Mouse (Mus musculus): ENCODE data around the gene Uqcc3.
"Not testable (repeated sequence)": the region's sequence is repeated elsewhere in the genome, so short reads cannot be mapped to it uniquely, and the experiment has no call there.

The Uqcc3 gene

DNA sequence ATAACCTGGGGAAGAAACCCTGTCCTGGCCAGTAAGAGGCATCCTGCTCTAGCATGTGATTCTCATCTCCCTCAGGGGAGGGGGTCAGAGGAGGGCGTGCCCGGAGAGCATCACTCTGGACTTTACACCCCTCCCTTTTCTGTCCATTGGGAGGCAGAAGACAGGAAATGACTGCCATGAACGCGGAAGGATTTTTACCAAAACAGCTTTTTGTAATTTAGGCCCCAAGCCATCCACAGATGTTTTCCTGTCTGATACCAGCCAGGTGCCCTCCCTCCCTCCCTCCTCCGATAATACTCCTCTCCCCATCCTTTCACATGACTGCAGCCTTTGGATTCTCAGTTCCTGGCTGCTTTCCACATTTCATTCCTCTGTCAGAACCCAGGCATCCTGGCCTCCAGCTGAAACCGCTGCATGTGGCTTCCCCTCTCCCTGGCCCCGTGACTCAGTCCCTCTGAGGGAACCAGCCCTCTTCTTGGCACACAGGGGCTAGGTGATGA is 30.3 kb downstream of the Uqcc3 start, which contains the start of gene Lrrn4cl:
Gene Lrrn4cl (plus strand): TSS at position 367 of the 500 bp plus-strand sequence.
- DNase-seq (ENCODE audit: low spot score in 2 of 2), result no peak

DNA sequence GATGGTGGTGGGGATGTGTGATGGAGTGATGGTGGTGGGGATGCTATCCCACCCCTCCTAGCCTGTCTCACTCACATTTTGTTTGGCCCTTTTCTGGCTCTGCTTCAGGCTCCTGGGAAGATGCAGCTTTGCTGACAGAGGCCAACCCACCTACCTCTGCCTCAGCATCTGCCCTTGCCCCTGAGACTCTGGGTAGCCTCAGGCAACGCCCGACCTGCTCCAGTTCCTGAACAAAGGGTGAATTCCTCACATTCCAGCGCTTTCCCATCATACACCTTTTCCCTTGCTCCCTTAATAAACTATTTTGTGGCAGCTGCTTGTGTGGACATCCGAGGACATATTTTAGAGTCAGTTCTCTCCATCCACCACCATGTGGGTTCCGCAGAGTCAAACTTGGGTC is 32.4 kb downstream of the Uqcc3 start:
- DNase-seq (ENCODE audit: low spot score in 2 of 2), result no peak

DNA sequence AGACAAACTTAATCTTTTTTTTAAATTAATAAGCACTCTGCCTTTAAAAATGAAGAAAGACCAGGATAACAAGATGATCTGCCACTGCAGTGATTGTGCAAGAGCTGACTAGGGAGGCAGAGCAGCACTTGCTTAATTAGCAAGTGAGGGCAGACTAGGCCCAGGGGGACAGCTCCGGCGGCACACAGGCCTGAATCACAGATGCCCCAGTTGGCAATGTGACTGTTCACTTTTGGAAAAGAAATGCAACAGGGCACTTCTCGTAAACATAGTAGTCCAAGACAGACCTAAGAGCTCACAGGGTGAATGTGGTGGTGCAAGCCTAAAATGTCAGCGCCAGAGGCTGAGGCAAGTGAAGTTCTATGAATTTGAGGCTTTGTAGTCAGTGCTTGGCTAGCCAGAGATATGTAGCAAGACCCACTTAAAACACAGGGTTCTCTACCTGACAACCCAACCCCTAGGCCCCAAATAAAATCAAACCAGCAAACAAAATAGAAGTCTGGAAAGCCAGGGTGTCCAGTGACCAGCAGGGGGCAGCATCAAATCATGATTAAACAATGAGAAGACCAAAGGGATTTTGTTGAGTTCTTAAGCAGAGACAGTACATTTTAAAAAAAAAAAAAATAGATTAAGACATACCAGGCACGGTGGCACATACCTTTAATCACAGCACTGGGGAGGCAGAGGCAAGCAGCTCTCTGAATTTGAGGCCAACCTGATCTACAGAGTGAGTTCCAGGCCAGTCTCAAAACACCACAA is 36.2 kb downstream of the Uqcc3 start:
- peak in 1 of 2 experiments; percentile 82 for DNase-seq (ENCODE audit: low spot score in 2 of 2)

DNA sequence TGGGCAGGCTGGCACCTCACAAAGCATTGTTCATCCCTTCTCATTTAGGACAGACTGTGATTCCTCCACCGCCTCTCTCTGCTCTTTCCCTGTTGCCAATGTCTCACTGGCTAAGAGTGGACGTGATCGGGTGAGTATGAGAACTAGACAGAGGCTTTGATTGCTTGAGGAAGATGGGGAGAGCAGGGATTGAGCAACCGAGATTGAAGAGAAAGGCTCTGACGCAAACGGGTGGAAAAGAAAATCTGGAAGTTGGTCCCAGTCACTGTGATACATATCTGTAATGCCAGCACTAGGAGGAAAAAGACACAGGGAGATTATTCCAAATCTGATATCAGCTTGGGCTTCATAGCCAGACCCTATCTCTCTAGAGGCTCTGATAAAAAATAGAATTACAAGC is 37.8 kb downstream of the Uqcc3 start:
- DNase-seq (ENCODE audit: low spot score in 2 of 2), result no peak

DNA sequence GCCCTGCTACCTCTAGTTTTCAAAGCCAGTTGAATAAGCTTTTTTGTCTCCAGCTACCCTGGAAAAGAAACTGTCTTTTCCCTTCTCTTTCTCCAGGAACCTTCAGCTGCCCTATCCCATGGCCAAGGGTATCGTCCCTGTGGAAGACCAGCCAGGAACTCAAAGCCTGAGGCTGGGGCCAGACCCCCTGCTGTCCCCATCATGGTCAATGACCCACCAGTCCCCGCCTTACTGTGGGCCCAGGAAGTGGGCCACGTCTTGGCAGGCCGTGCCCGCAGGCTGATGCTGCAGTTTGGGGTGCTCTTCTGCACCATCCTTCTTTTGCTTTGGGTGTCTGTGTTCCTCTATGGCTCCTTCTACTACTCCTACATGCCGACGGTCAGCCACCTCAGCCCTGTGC is 39.7 kb downstream of the Uqcc3 start:
- no peak for DNase-seq (ENCODE audit: low spot score in 2 of 2)

GRCm38 (mm10) chr19:8839908-8840791 is 40.6 kb downstream of the Uqcc3 start:
- DNase-seq (ENCODE audit: low spot score in 2 of 2), result peak in 1 of 2 experiments; percentile 76

- DNase-seq (ENCODE audit: low spot score in 2 of 2), result peak; percentile 85 to 93
These were observed 41.4 kb downstream of the Uqcc3 start, which contains the start of gene Gng3 for GRCm38 (mm10) chr19:8839103-8839907. Gng3 (minus strand) TSS chr19:8839194.

- DNase-seq (ENCODE audit: low spot score in 2 of 2), result peak in 1 of 2 experiments; percentile 48
These were observed 42.5 kb downstream of the Uqcc3 start for GRCm38 (mm10) chr19:8838041-8838730.

DNA sequence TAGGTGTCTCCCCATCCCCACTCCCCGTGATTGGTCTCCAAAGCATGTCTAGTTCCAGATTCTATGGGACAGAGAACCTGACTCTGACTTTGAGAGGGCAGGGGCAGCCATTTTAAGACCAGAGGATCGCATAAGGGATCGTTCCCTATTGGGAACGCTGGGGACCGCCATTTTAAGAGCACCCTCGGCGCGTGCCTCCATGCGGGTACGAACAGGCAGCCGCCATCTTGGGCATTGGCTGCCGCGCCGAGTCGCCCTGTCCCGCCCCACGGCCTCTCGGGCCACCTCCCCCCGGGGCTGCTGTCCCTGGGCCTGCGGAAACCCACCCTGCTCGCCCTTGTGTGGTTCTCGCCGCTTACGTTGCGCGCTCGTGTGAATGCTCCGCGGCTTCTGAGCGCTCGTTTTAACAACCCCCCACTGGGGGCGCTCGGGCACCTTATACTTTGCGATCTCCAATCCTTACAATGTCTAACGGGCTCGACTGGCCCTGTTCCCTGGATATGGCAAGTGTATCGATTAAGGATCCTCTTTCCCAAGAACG is 43.4 kb downstream of the Uqcc3 start, which contains the start of gene Bscl2:
Gene Bscl2 (plus strand): TSS at position 217 of the 541 bp plus-strand sequence.
- peak; percentile 81 to 90 for DNase-seq (ENCODE audit: low spot score in 2 of 2)

GRCm38 (mm10) chr19:8836327-8836726 is 44.4 kb downstream of the Uqcc3 start:
- not testable (repeated sequence) for DNase-seq (ENCODE audit: low spot score in 2 of 2)

- no peak for DNase-seq (ENCODE audit: low spot score in 2 of 2)
These were observed 47.8 kb downstream of the Uqcc3 start for GRCm38 (mm10) chr19:8832971-8833370.

DNA sequence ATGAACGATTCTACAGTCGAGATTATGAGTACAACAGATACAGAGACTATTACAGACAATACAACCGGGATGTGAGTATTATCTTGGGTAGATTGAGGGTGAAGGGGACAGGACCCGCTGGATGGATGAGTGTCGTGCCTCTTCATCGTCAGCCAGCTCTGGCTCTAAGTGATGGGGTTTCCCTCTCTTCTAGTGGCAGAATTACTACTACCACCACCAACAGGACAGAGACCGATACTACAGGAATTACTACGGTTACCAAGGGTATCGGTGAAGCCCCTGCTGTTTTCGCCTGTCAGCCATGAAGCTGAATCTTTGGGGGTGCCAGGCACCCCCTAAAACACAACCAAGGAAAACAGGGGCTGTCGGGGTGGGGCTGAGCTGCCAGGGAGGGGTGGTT is 49.5 kb downstream of the Uqcc3 start:
- no peak for DNase-seq (ENCODE audit: low spot score in 2 of 2)

DNA sequence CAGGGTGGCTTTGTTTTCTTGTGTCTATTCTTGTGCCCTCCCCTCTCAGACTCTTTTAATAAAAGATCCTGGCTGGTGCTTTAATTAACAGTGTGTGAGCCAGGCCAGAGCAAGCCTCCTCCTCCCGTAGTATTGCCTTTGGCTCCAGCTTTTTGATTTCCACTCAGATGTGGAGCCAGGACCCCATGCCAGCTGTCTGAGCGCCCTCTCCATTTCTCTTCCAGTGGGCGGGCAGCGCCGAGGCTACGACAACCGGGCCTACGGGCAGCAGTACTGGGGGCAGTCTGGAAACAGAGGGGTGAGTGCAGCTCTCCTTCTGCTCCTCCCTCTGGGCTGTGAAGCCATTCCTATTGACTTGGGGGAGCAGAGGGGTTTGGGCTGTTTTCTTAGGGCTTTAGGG is 50.1 kb downstream of the Uqcc3 start:
- no peak for DNase-seq (ENCODE audit: low spot score in 2 of 2)
